Mouse (Mus musculus) kidney, postnatal 0 days (tissue): ENCODE measurements around the gene Fgfr3. TPM values are rescaled to one million over a fixed set of nuclear protein-coding genes. Genes with fewer than 3 reads are reported as not detected.

Experiments used
- ATAC-seq: fragments of 200-750 bp; cut with Nextera tagmentation; replicated peaks from 2 replicates; pipeline ENCODE4 v1.8.0; 2017; ENCODE audit warnings: low read depth, moderate number of reproducible peaks, moderate TSS enrichment, moderate library complexity; ENCODE audit not compliant: low FRiP score
- DNase-seq: peaks from one replicate; pipeline ENCODE4 v3.0.0-alpha.2; 2016; ENCODE audit warnings: low spot score
- H3K27ac ChIP-seq: fragments of 300-500 bp; sonication (generic); 2 replicates; pipeline ENCODE4 v1.5.1; 2014; ENCODE audit warnings: mild to moderate bottlenecking
- H3K27me3 ChIP-seq: fragments of 300-500 bp; sonication (generic); 2 replicates; pipeline ENCODE4 v1.6.1; 2014; ENCODE audit warnings: low read length, mixed read lengths; ENCODE audit not compliant: insufficient read depth
- H3K36me3 ChIP-seq: fragments of 300-500 bp; sonication (generic); 2 replicates; pipeline ENCODE4 v1.6.1; 2014; ENCODE audit warnings: low read length, mixed read lengths; ENCODE audit not compliant: insufficient read depth
- H3K4me1 ChIP-seq: fragments of 300-500 bp; sonication (generic); replicated peaks from 2 replicates; pipeline ENCODE4 v1.6.1; 2014; ENCODE audit warnings: antibody characterized with exemption, low read length, mixed read lengths; ENCODE audit not compliant: insufficient read depth
- H3K4me2 ChIP-seq: fragments of 300-500 bp; sonication (generic); 2 replicates; pipeline ENCODE4 v1.6.1; 2014; ENCODE audit warnings: mild to moderate bottlenecking, low read length, moderate library complexity, mixed read lengths
- H3K4me3 ChIP-seq: fragments of 300-500 bp; sonication (generic); replicated peaks from 2 replicates; pipeline ENCODE4 v1.5.1; 2014; ENCODE audit warnings: low read depth, low read length
- H3K9ac ChIP-seq: fragments of 300-500 bp; sonication (generic); 2 replicates; pipeline ENCODE4 v1.6.1; 2014; ENCODE audit warnings: low read depth, low read length
- H3K9me3 ChIP-seq: fragments of 300-500 bp; sonication (generic); replicated peaks from 2 replicates; pipeline ENCODE4 v1.6.1; 2016; ENCODE audit warnings: low read length, inconsistent platforms, mixed read lengths
- CTCF ChIP-seq: IDR thresholded peaks from 2 replicates; pipeline ENCODE4 v1.5.1; 2016; ENCODE audit warnings: antibody characterized with exemption, low read depth, mild to moderate bottlenecking, moderate library complexity
- WGBS: fragments of 180-500 bp; shearing (Covaris S2); extraction: QIAGEN DNeasy Blood & Tissue Kit; methylation state at CpG from one replicate; pipeline ENCODE4 v1.1.7; 2014; 5-methylcytosine and 5-hydroxymethylcytosine counted together
- polyA plus RNA-seq: library from polyadenylated mRNA; unstranded; fragments of >200 nt; fragmentation: Nextera tagmentation; extraction: Ambion mirVana; gene quantifications from 2 replicates; pipeline ENCODE4 v1.2.1, GENCODE M21; 2015

Gene Fgfr3
- polyA plus RNA-seq, 1 experiment from 2014 or later: 15.0 TPM

DNA sequence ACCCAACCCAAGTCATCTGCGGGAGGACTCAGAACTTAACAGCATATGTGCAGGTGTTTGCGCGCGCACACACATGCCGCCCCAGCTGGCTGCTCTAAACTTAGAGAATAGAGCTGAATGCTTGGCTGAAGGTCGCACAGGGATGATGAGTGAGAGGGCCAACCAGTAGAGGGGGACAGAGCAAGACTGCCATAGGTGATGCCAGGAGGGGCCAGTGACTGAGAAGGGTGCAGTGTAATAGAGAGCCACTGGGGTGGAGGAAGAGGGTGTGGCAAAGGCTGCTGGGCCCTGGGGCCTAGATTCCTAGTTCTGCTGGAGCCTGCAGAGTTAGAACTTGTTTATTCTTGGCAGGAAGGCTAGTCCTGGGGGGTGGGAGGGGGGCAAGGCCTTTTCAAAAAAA lies 5.0 kb upstream of the Fgfr3 start:
- no peak overlapping the region for H3K27ac ChIP-seq
- TF ChIP-seq CTCF: peak; percentile 56
- no peaks in the 10 kb centered on the region for H3K9me3 ChIP-seq
- DNase-seq (peak; percentile 56), ATAC-seq (0 out of 2 replicates have a peak, but pooled peaks have one; percentile 41)
- peaks cover 7% of the 10 kb centered on the region; the same call in 1 of the 2 replicates for H3K4me1 ChIP-seq
- 75% methylated on average over 6 of the region's 6 CpGs for WGBS
- no peaks in the 10 kb centered on the region for H3K27me3 ChIP-seq
- H3K36me3 ChIP-seq: no peaks in the 10 kb centered on the region
- H3K4me3 ChIP-seq: no peak overlapping the region
- no peak overlapping the region for H3K4me2 ChIP-seq
- no peak overlapping the region for H3K9ac ChIP-seq

DNA sequence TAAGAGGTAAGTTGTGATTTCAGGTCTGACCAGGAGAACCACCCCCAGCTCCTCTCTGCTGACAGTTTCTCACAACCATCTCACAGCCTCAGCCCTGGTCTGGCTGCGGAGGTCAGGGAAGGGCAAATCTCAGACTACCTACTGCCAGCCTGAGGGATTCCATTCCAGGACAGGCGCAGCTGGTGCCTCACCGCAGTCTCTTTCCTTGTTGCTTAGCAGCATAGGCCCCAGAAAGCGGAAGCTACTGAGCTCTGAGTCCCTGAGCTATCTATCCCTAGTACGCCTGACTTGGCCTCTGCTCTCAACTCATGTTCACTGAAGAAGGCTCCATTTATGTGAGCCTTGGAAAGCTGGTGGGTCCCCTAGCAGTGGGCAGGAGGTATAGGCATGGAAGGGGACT lies 3.0 kb upstream of the Fgfr3 start:
- H3K4me3 ChIP-seq: no peak overlapping the region
- 95% methylated on average over 5 of the region's 5 CpGs for WGBS
- H3K4me2 ChIP-seq: no peak overlapping the region
- no peak overlapping the region for H3K27ac ChIP-seq
- H3K27me3 ChIP-seq: no peaks in the 10 kb centered on the region
- no peaks in the 10 kb centered on the region for H3K9me3 ChIP-seq
- TF ChIP-seq CTCF: no peak
- H3K36me3 ChIP-seq: no peaks in the 10 kb centered on the region
- no peak for DNase-seq
- H3K9ac ChIP-seq: no peak overlapping the region
- no peak for ATAC-seq
- peaks cover 21% of the 10 kb centered on the region for H3K4me1 ChIP-seq

DNA sequence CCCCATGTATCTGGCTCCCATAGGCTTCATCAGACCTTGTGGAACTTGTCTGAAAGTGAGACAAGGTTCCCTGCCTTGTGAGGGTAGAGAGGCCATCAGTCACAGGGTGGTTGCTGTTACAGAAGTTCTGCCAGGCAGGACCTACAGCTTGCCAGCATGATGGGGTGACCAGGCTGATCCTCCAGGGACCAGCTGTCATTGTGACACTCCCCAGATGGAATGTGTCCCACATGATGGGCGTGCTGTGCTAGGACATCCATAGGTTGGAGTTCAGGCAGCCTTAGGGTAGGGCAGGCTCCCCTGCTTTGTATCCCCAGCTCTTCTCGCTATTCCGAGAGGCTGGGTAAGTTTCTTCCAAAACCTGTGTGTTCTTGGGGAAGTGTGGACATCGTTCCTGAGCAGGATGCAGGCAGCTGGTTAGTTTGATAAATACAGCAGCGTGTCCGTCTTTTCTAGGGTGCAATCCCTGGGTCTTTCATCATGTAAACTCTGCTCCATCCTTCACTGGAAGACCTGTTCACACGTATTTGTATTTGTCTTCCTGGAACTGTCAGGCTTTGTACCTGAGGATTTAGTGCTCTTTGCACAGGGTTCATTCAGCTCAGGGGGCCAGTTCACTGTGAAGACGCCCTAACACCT lies 503 bp upstream of the Fgfr3 start:
- H3K9ac ChIP-seq: no peak overlapping the region
- DNase-seq (no peak), ATAC-seq (no peak)
- TF ChIP-seq CTCF: no peak
- peak overlapping the region; percentile 99 for H3K4me2 ChIP-seq
- WGBS: 12% methylated on average over 8 of the region's 8 CpGs
- no peaks in the 10 kb centered on the region for H3K9me3 ChIP-seq
- H3K27me3 ChIP-seq: no peaks in the 10 kb centered on the region
- peak overlapping the region; percentile 78 for H3K4me3 ChIP-seq
- H3K4me1 ChIP-seq: peaks cover 28% of the 10 kb centered on the region
- H3K27ac ChIP-seq: no peak overlapping the region
- H3K36me3 ChIP-seq: no peaks in the 10 kb centered on the region

DNA sequence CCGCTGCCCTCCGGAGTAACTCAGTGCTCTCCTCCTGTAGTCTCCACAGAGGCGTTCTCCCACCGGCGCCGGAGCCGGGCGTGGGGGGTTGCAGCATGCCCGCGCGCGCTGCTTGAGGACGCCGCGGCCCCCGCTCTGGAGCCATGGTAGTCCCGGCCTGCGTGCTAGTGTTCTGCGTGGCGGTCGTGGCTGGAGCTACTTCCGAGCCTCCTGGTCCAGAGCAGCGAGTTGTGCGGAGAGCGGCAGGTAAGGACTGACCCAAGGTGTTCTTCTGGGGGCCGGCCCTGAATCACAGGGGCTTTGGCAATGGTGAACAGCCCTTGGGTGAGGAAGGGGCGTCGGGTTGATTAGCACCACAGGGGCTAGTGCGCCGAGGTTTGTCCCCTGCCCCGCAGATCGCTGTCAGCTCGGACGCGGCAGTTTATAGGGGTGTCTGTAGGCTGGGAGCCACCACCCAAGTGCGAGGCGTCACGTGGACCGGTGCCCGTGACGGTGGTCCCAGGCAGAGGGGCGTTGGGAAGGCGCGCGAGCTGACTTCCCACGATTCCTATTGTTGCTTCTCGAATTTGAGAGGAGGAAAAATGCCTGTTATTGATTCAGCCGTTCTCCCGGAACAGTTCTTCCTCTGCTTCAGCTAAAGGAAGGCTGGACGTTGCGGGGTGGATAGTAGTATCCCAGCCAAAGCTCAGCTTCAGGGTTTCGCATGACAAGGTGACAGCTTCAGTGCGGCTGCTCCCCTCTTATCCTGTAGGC lies 968 bp downstream of the Fgfr3 start:
- ATAC-seq (no peak), DNase-seq (peak; percentile 65)
- Histone ChIP-seq H3K4me2 (peak overlapping the region; percentile 99), H3K9ac (peak overlapping the region; percentile 76), H3K27ac (peak overlapping the region; percentile 80), H3K36me3 (no peaks in the 10 kb centered on the region), H3K9me3 (no peaks in the 10 kb centered on the region), H3K4me3 (peak overlapping the region; percentile 78), H3K27me3 (no peaks in the 10 kb centered on the region), H3K4me1 (peaks cover 28% of the 10 kb centered on the region)
- under 1% methylated on average over 53 of the region's 53 CpGs for WGBS
- TF ChIP-seq CTCF: no peak

DNA sequence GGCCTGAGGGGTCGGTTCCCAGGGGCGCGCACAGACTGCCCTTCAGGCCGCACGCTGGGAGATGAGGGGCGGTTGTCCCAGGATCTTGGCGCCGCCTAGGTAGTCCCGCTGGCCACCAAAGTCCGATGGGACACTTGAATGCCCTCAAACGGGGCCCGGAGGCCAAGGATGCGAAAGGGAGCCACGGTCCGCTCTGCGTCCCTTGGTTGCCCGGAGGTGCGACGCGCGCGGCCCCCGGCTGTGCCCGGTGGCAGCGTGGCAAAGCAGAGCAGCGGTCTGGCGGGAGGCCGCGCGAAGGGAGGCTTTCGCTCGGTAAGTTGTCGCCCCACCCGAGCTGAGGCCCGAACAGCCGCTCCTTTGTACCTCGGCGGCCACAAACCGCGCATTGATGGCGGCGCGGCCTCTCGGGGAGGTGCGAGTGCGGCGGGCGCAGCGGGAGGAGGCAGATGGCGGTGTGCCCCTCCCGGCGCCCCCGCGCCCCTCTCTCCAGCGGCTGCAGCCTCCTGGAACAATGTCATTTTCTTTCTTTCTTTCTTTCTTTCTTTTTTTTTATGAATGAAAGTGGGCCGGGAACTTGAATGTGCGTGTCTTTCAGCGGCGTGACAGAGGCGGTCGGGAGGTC lies 1.7 kb downstream of the Fgfr3 start:
- Histone ChIP-seq H3K9ac (peak overlapping the region; percentile 76), H3K27ac (peak overlapping the region; percentile 80), H3K4me1 (peaks cover 28% of the 10 kb centered on the region), H3K27me3 (no peaks in the 10 kb centered on the region), H3K4me2 (peak overlapping the region; percentile 99), H3K9me3 (no peaks in the 10 kb centered on the region), H3K4me3 (peak overlapping the region; percentile 78), H3K36me3 (no peaks in the 10 kb centered on the region)
- whole genome bisulfite sequencing: under 1% methylated on average over 60 of the region's 61 CpGs
- ATAC-seq (no peak), DNase-seq (no peak)
- TF ChIP-seq CTCF: peak; percentile 24; the same call in 1 of the 2 replicates

DNA sequence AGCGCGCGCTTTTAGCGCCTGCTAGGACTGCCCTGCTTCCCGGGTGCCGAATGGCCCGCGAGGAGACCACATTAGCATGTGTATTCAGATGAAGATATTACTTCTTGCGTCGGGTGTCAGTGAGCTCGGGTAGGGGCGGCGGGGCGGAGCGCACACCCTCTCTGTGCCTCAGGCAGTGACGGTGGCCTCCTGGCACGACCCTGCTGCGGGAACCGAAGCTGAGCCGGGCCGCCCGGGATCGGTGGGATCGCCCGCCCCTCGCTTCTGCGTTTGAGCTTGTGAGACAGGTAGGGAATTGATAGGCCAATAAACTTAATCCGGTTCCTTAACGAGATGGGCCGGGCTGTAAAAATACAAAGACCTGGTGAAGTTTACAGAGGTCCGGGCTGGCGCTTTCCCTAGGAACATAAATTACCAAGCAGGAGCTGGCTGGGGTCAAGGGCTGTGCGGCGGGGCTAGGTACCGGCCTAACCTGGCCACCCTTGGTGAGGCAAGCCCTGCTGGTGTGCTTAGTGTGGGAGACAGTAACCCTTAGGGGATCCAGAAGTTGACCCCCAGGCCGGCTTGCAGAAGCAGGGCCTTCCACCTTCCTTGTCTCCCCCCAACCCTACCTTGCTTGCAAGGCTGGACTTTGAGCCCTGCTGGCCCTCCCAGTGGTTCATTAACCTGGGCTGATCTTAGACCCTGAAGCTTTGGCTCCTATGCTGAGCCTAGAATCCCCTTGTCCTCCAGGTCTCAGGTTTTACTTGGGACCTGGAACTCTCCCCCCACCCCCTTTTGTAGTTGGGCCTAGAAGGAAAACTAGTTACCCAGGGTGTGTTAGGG lies 2.4 kb downstream of the Fgfr3 start:
- ATAC-seq (peak; percentile 57), DNase-seq (no peak)
- Histone ChIP-seq H3K27me3 (no peaks in the 10 kb centered on the region), H3K4me3 (peak overlapping the region; percentile 78), H3K9me3 (no peaks in the 10 kb centered on the region), H3K4me1 (peaks cover 28% of the 10 kb centered on the region), H3K27ac (peak overlapping the region; percentile 80), H3K36me3 (no peaks in the 10 kb centered on the region), H3K4me2 (peak overlapping the region; percentile 99), H3K9ac (peak overlapping the region; percentile 76)
- TF ChIP-seq CTCF: no peak
- 9% methylated on average over 36 of the region's 36 CpGs for WGBS
